Mouse (Mus musculus): ENCODE data around the gene Plpp1.

Plpp1 gene

GRCm38 (mm10) chr13:112772861-112773260 is 27.7 kb upstream of the Plpp1 start:
- no peak for DNase-seq (ENCODE audit: low spot score in 2 of 2)

DNA sequence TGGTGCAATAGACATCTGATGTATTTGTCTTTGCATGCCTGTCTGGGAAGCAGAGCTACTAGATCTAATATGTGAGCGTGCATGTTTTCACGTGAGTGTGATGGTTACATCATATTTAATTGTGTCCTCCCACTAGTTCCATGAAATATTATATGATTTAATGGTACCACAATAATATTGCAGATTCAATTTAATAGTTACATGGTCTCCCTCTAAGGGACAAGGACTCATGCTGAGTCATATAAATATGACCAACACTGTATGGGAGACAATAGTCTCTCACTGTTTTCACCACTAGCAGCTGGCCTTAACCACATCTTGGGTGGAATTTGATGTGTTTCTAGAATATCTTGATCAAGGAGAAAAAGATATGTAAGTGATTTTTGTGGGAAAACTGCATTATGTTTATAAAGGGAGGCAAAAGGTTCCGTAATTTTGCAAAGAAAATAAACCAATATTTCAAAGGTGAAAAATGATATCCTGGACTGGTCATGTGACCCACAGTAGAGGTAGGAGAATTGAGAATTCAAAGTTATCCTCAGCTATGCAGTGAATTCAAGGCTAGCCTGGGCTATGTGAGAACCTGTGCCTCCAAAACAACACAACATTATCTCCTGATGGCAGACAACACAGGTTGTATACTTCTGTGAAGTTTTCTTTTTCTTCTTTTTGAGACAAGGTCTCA is 26.5 kb upstream of the Plpp1 start:
- DNase-seq (ENCODE audit: low spot score in 2 of 2), result no peak

- no peak for DNase-seq (ENCODE audit: low spot score in 2 of 2)
Observed at GRCm38 (mm10) chr13:112775856-112776255, 24.7 kb upstream of the Plpp1 start.

GRCm38 (mm10) chr13:112778407-112778806 is 22.2 kb upstream of the Plpp1 start:
- DNase-seq (ENCODE audit: low spot score in 2 of 2), result no peak

- DNase-seq (ENCODE audit: low spot score in 2 of 2), result no peak
Observed at GRCm38 (mm10) chr13:112785305-112785704, 15.3 kb upstream of the Plpp1 start.

DNA sequence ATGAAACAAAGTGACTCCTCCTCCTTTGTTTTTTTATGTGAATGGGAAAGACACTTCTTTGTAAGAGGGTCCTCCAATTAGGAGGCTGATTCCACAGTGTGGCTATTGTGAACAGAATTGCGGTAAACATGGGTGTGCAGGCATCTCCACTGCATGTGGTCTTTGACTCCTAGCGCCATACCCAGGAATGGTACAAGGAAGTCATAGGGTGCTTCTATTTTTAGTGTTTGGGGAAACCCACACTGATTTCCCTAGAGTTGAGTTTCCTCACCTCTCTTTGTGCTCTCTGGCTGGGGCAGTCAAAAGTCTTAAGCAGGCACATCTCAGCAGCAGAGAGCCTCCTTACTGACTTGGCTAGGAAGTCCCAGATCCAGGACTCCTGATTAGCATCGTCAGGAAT is 14.4 kb upstream of the Plpp1 start:
- DNase-seq (ENCODE audit: low spot score in 2 of 2), result no peak

- DNase-seq (ENCODE audit: low spot score in 2 of 2), result no peak
Observed at GRCm38 (mm10) chr13:112786942-112787533, 13.6 kb upstream of the Plpp1 start.

DNA sequence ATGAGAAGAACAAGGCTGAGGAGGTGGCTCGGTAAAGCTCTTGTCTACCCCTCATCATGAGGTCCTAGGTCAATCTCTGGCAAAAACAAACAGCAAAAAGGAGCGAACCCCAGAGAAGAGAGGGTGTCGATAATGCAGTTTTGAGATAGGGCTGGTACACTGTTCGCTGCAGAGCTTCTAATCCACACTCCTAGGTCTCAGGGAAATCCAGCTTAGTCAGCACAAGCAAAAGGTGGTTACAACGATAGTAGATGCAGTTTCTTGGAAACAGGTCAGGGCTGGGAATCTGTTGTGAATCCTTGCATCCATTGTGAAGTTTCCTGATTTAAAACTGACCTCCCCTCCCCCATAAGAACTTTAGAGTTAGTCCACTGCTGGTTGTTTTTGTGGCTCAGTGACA is 9.8 kb upstream of the Plpp1 start:
- DNase-seq (ENCODE audit: low spot score in 2 of 2), result no peak

DNA sequence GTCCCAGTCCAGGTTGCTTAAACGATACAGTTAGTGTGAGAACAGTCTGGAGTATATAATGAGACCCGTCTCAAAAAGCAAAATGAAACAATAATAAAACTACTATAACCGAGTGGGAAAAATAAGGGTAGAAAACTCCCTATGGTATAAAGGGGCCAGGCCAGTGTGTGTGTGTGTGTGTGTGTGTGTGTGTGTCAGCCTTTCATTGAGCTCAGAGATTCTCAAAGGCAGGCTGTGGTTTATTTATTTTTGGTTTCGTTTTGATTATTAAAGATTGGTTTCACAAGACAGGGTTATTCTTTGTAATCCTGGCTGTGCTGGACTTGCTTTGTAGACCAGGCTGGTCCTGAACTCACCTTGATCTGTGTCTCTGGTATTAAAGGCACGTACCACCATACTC is 8.7 kb upstream of the Plpp1 start:
- no peak for DNase-seq (ENCODE audit: low spot score in 2 of 2)

- no peak for DNase-seq (ENCODE audit: low spot score in 2 of 2)
Observed at GRCm38 (mm10) chr13:112798243-112798952, 2.2 kb upstream of the Plpp1 start.

DNA sequence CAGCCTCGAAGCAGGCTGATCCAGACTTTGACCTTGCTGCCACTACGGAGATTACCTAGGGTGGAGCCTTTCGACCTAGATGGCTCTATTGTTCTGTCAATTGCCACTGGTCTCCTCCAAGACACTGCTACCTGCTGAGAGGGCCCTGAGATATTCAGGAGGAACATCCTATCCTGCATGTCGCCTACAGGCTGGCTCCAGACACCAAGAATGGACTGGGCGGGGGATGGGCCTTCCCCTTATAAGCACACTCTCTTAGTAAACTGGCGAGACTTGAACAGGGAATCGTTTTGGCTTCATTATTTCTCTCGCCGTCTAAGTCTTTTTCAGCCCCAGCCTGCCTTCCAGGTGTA is 1.7 kb upstream of the Plpp1 start:
- DNase-seq (ENCODE audit: low spot score in 2 of 2), result no peak

GRCm38 (mm10) chr13:112799721-112800241 is 811 bp upstream of the Plpp1 start:
- no peak for DNase-seq (ENCODE audit: low spot score in 2 of 2)

- DNase-seq (ENCODE audit: low spot score in 2 of 2), result peak in 1 of 2 experiments; percentile 14
Observed at GRCm38 (mm10) chr13:112801381-112802004, 901 bp downstream of the Plpp1 start.

- no peak for DNase-seq (ENCODE audit: low spot score in 2 of 2)
Observed at GRCm38 (mm10) chr13:112803106-112803505, 2.5 kb downstream of the Plpp1 start.

- no peak for DNase-seq (ENCODE audit: low spot score in 2 of 2)
Observed at GRCm38 (mm10) chr13:112803661-112804060, 3.1 kb downstream of the Plpp1 start.

GRCm38 (mm10) chr13:112805529-112805928 is 4.9 kb downstream of the Plpp1 start:
- DNase-seq (ENCODE audit: low spot score in 2 of 2), result no peak

GRCm38 (mm10) chr13:112807936-112808667 is 7.5 kb downstream of the Plpp1 start:
- DNase-seq (ENCODE audit: low spot score in 2 of 2), result peak; percentile 19 to 29

DNA sequence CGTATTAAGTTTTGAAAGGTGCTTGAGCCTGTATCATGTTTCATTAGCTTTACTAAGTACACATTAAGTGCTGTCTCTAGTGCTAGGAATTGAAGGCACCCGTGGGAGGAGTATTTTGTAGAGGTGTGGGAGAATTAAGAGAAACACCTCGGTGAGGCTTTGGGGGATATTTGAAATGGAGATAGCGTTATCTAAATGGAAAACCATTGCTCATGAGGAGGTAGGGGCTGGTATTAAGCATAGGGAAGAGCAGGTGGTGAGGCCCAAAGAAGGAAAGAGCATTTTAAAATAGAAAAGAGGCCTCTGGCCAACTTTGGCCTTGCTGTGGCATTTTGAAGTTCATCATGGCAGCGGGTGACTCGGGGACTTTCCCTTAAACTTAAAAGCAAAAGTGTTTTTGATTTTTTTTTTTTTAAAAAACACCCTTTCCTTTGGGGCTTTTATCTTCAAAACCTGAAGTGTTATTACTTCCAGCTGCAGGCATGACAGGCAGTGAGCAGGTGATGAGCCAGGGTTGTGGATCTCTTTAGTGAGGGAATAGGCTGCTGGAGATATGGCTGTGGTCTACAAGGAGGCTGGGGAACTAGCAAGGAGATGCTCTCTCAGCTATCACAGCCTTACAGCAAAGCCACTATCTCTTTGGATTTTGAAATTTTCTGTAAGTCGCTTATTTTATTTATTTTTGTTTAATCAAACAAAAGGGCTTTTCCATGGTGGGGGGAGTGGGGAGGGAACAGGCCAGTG is 9.1 kb downstream of the Plpp1 start:
- DNase-seq (ENCODE audit: low spot score in 2 of 2), result no peak

DNA sequence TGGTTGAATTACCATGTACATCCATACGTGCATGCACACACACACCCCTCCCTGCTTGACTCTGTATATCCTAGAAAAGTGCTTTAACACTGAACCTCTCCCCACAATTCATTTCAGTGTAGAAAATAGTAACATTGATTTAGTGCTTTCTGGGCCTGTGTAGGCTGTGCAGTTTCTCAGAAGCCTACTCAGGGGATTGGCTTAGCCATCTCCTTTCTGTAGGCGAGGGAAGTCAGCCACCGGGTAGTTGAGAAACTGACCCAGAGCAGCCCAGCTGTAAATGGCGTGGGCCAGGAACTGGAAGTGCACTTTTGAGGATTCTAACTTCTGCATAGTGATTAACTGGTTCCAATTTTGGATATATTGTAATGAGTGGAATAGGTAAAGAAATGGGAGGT is 9.7 kb downstream of the Plpp1 start:
- DNase-seq (ENCODE audit: low spot score in 2 of 2), result no peak

DNA sequence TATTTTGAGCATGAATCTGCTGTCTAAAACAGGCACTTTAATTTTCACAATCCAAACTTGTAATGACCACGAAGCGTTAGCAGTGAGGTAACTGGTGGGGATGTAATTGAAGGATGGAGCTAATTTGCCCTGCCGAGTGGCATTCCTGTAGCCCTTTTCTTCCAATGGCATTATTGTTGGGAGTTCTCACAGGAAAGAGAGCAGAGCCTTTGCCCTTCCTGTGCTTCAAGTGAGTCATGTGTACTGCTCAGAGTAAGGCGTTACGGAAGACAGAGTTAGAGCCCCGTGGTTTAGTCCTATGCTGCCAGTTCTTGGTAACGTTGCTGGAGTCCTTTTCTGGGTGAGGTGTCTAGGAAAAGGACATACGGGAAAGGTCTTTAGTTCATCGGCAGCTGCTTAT is 10.2 kb downstream of the Plpp1 start:
- no peak for DNase-seq (ENCODE audit: low spot score in 2 of 2)
